Mouse (Mus musculus): Measurements from ENCODE around the gene Ttpal. TPM values are rescaled to one million over a fixed set of nuclear protein-coding genes. Genes with fewer than 3 reads are reported as not detected.
"Not testable (repeated sequence)": the region's sequence is repeated elsewhere in the genome, so short reads cannot be mapped to it uniquely, and the experiment has no call there.

The Ttpal gene
- total and polyA plus RNA-seq, 2 experiments from 2014 or later = 27.9 to 54.6 TPM

DNA sequence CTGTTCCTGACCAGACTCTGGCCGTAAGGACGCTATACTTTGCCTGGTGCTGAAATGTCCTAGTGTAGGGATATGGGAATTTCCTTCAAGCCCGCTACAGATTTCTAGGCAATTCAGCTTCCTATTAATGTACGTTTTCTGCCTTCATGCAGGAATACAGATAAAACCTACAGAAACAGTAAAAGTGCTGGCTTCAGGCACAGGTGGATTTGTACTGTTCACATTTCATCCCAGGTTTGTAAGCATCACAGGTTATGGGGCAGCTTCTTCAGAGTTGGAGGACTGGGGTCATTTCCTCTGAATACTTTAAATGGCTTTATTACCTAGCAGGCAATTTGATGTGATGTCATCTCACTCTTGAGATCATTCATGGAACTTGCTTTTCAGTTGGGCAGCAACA is 15.8 kb downstream of the Ttpal start:
- Histone ChIP-seq H3K27ac (no peak overlapping the region), H3K36me3 (ENCODE audit: insufficient read depth, low read length) (peaks cover 66% of the 10 kb centered on the region), H3K4me1 (ENCODE audit: insufficient read depth, low read length) (no peaks in the 10 kb centered on the region), H3K4me2 (ENCODE audit: low read depth, low read length) (no peak overlapping the region), H3K9me3 (ENCODE audit: low read length) (no peaks in the 10 kb centered on the region), H3K27me3 (ENCODE audit: insufficient read depth, low read length) (no peaks in the 10 kb centered on the region), H3K4me3 (ENCODE audit: low read length) (no peak overlapping the region), H3K9ac (replicated peaks; ENCODE audit: low read length) (no peak overlapping the region)
- no peak for ATAC-seq
- DNase-seq (ENCODE audit: low spot score) = no peak
- WGBS = 87% methylated on average over 4 of the region's 4 CpGs
- TF ChIP-seq CTCF (IDR thresholded peaks at IDR 0.05; ENCODE audit: low read depth) = no peak

GRCm38 (mm10) chr2:163620451-163620850 is 18.3 kb downstream of the Ttpal start:
- H3K27ac ChIP-seq = no peak overlapping the region
- H3K9me3 ChIP-seq (ENCODE audit: low read length) = no peaks in the 10 kb centered on the region
- H3K27me3 ChIP-seq (ENCODE audit: insufficient read depth, low read length) = no peaks in the 10 kb centered on the region
- no peak overlapping the region for H3K4me3 ChIP-seq (ENCODE audit: low read length)
- no peak for DNase-seq (ENCODE audit: low spot score)
- H3K4me1 ChIP-seq (ENCODE audit: insufficient read depth, low read length) = no peaks in the 10 kb centered on the region
- peaks cover 55% of the 10 kb centered on the region for H3K36me3 ChIP-seq (ENCODE audit: insufficient read depth, low read length)
- no peak for TF ChIP-seq CTCF (IDR thresholded peaks at IDR 0.05; ENCODE audit: low read depth)
- WGBS = 95% methylated on average over 8 of the region's 8 CpGs
- H3K4me2 ChIP-seq (ENCODE audit: low read depth, low read length) = no peak overlapping the region
- no peak for ATAC-seq
- no peak overlapping the region for H3K9ac ChIP-seq (replicated peaks; ENCODE audit: low read length)

- not testable (repeated sequence) for H3K27me3 ChIP-seq (ENCODE audit: insufficient read depth, low read length); H3K9me3 ChIP-seq (ENCODE audit: low read length); ATAC-seq; H3K27ac ChIP-seq; H3K4me1 ChIP-seq (ENCODE audit: insufficient read depth, low read length); DNase-seq (ENCODE audit: low spot score); H3K4me3 ChIP-seq (ENCODE audit: low read length); H3K4me2 ChIP-seq (ENCODE audit: low read depth, low read length); H3K9ac ChIP-seq (replicated peaks; ENCODE audit: low read length)
- peaks cover 55% of the 10 kb centered on the region for H3K36me3 ChIP-seq (ENCODE audit: insufficient read depth, low read length)
- 91% methylated on average over 3 of the region's 3 CpGs for WGBS
Observed at GRCm38 (mm10) chr2:163621401-163621800, 19.3 kb downstream of the Ttpal start.

- no peaks in the 10 kb centered on the region for H3K27me3 ChIP-seq (ENCODE audit: insufficient read depth, low read length)
- H3K4me3 ChIP-seq (ENCODE audit: low read length) = no peak overlapping the region
- no peak overlapping the region for H3K9ac ChIP-seq (replicated peaks; ENCODE audit: low read length)
- H3K27ac ChIP-seq = no peak overlapping the region
- TF ChIP-seq CTCF (IDR thresholded peaks at IDR 0.05; ENCODE audit: low read depth) = no peak
- H3K4me1 ChIP-seq (ENCODE audit: insufficient read depth, low read length) = no peaks in the 10 kb centered on the region
- H3K9me3 ChIP-seq (ENCODE audit: low read length) = no peaks in the 10 kb centered on the region
- peaks cover 50% of the 10 kb centered on the region for H3K36me3 ChIP-seq (ENCODE audit: insufficient read depth, low read length)
- DNase-seq (ENCODE audit: low spot score) (no peak), ATAC-seq (no peak)
- WGBS = 97% methylated on average over 4 of the region's 4 CpGs
- no peak overlapping the region for H3K4me2 ChIP-seq (ENCODE audit: low read depth, low read length)
Observed at GRCm38 (mm10) chr2:163631223-163631622, 29.1 kb downstream of the Ttpal start.

DNA sequence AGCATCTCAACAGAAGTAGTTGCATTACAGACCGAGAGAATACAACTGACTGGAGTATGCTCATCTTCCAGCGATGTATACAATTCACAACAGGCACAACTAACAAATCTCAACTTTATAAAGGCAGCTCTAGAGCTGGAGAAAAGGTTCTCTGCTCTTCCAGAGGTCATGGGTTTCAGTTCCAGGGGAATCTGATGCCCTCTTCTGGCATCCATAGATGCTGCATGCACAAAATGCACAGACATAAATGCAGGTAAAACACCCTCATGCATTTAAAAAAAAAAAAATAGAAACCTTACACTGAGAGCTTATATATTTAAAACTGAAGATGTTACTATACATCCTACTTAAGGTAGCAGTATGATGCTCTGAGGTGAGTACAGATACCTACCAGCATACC is 29.6 kb downstream of the Ttpal start:
- H3K36me3 ChIP-seq (ENCODE audit: insufficient read depth, low read length) = peaks cover 45% of the 10 kb centered on the region

GRCm38 (mm10) chr2:163634211-163634610 is 32.1 kb downstream of the Ttpal start:
- ATAC-seq = no peak
- 92% methylated on average over 2 of the region's 2 CpGs for WGBS
- H3K36me3 ChIP-seq (ENCODE audit: insufficient read depth, low read length) = peaks cover 30% of the 10 kb centered on the region

More for the DNA sequence above, 29.6 kb downstream of the Ttpal start:
- no peak overlapping the region for H3K9ac ChIP-seq (replicated peaks; ENCODE audit: low read length)
- DNase-seq (ENCODE audit: low spot score) = no peak
- no peaks in the 10 kb centered on the region for H3K4me1 ChIP-seq (ENCODE audit: insufficient read depth, low read length)
- no peaks in the 10 kb centered on the region for H3K9me3 ChIP-seq (ENCODE audit: low read length)
- no peak for ATAC-seq
- H3K4me3 ChIP-seq (ENCODE audit: low read length) = no peak overlapping the region
- H3K4me2 ChIP-seq (ENCODE audit: low read depth, low read length) = no peak overlapping the region
- H3K27me3 ChIP-seq (ENCODE audit: insufficient read depth, low read length) = no peaks in the 10 kb centered on the region
- no peak overlapping the region for H3K27ac ChIP-seq
- TF ChIP-seq CTCF (IDR thresholded peaks at IDR 0.05; ENCODE audit: low read depth) = no peak
- WGBS = 95% methylated on average over 2 of the region's 2 CpGs

GRCm38 (mm10) chr2:163636057-163636456 is 33.9 kb downstream of the Ttpal start:
- DNase-seq (ENCODE audit: low spot score) (no peak), ATAC-seq (no peak)
- no peaks in the 10 kb centered on the region for H3K27me3 ChIP-seq (ENCODE audit: insufficient read depth, low read length)
- no peak overlapping the region for H3K9ac ChIP-seq (replicated peaks; ENCODE audit: low read length)
- H3K4me1 ChIP-seq (ENCODE audit: insufficient read depth, low read length) = no peaks in the 10 kb centered on the region
- H3K27ac ChIP-seq = no peak overlapping the region
- H3K9me3 ChIP-seq (ENCODE audit: low read length) = no peaks in the 10 kb centered on the region
- TF ChIP-seq CTCF (IDR thresholded peaks at IDR 0.05; ENCODE audit: low read depth) = no peak
- no peak overlapping the region for H3K4me3 ChIP-seq (ENCODE audit: low read length)
- WGBS = 92% methylated on average over 2 of the region's 2 CpGs
- no peak overlapping the region for H3K4me2 ChIP-seq (ENCODE audit: low read depth, low read length)
- H3K36me3 ChIP-seq (ENCODE audit: insufficient read depth, low read length) = peaks cover 14% of the 10 kb centered on the region

More at GRCm38 (mm10) chr2:163634211-163634610, 32.1 kb downstream of the Ttpal start:
- H3K4me3 ChIP-seq (ENCODE audit: low read length) = no peak overlapping the region
- no peaks in the 10 kb centered on the region for H3K4me1 ChIP-seq (ENCODE audit: insufficient read depth, low read length)
- no peaks in the 10 kb centered on the region for H3K9me3 ChIP-seq (ENCODE audit: low read length)
- TF ChIP-seq CTCF (IDR thresholded peaks at IDR 0.05; ENCODE audit: low read depth) = no peak
- H3K4me2 ChIP-seq (ENCODE audit: low read depth, low read length) = no peak overlapping the region
- H3K27ac ChIP-seq = no peak overlapping the region
- no peaks in the 10 kb centered on the region for H3K27me3 ChIP-seq (ENCODE audit: insufficient read depth, low read length)
- no peak overlapping the region for H3K9ac ChIP-seq (replicated peaks; ENCODE audit: low read length)
- DNase-seq (ENCODE audit: low spot score) = no peak

Data from hindbrain, postnatal 0 days (tissue).